Mouse (Mus musculus): ENCODE results near the gene Cdhr5. TPM values are rescaled to one million over a fixed set of nuclear protein-coding genes. Genes with fewer than 3 reads are reported as not detected.

The Cdhr5 gene
- polyA plus RNA-seq, 1 experiment from 2014 or later: not detected

DNA sequence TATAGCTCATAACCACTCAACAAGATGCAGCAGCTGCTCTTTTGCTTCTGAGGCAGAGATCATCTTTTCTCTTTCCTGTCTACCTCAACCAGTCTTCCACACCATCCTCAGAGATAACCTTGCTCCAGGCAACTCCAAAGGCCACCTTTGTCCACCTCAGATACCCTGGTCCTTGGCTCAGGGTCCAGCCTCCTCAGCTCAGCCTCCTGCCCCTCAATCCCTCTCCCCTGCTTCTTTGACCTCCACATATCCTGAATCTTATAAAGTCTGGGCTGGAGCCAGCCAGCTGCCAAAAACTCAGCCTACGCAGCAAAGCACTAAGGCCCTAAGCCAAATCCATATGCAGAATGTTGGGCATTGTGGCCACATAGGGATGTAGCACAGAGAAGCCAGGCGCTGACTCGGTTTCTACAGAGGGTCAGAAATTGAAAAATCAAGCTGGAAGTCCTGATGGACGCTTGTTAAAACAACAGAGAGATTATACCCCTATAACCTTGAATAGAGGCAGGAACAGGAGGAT is 53.8 kb downstream of the Cdhr5 start:
- Histone ChIP-seq H3K4me3 (ENCODE audit: low read depth, low read length) (no peak overlapping the region), H3K4me2 (ENCODE audit: low read depth) (no peak overlapping the region), H3K36me3 (ENCODE audit: control insufficient read depth, insufficient read depth, low read length) (no peaks in the 10 kb centered on the region; the same call in 1 of the 2 replicates), H3K4me1 (ENCODE audit: control insufficient read depth, insufficient read depth, low read length) (peaks cover 10% of the 10 kb centered on the region), H3K9me3 (ENCODE audit: control insufficient read depth, low read length) (no peaks in the 10 kb centered on the region), H3K9ac (ENCODE audit: low read length) (peak overlapping the region; percentile 45; the same call in 1 of the 2 replicates), H3K27ac (ENCODE audit: low read depth, low read length) (peak overlapping the region; percentile 81; the same call in 1 of the 2 replicates), H3K27me3 (ENCODE audit: control insufficient read depth, insufficient read depth, low read length) (no peaks in the 10 kb centered on the region)
- DNase-seq (ENCODE audit: low spot score): no peak
- WGBS: 99% methylated on average over 4 of the region's 4 CpGs
- no peak for ATAC-seq (ENCODE audit: insufficient read depth, low FRiP score, low TSS enrichment)

DNA sequence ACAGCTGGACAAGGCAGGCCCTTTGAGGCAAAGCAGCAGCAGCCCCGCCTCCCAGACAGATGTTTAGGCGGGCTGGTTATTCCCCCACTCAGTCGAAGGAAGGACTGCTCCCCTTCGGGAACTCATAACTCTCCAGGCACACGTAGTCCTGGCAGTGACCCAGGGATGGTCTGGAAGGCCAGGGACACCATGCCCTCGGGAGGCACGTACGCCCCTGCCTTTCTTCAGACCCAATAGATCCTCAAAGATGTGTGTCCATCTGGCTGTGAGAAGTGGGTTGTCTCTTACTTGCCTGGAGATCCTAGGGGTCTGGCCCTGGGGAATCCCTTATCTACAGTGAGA is 54.5 kb downstream of the Cdhr5 start:
- DNase-seq (ENCODE audit: low spot score): no peak
- WGBS: 15% methylated on average over 8 of the region's 8 CpGs
- peak overlapping the region; percentile 42 for H3K4me3 ChIP-seq (ENCODE audit: low read depth, low read length)
- peak overlapping the region; percentile 81 for H3K27ac ChIP-seq (ENCODE audit: low read depth, low read length)
- no peaks in the 10 kb centered on the region; the same call in 1 of the 2 replicates for H3K36me3 ChIP-seq (ENCODE audit: control insufficient read depth, insufficient read depth, low read length)
- H3K4me1 ChIP-seq (ENCODE audit: control insufficient read depth, insufficient read depth, low read length): peaks cover 11% of the 10 kb centered on the region
- peak overlapping the region; percentile 45 for H3K9ac ChIP-seq (ENCODE audit: low read length)
- no peaks in the 10 kb centered on the region for H3K27me3 ChIP-seq (ENCODE audit: control insufficient read depth, insufficient read depth, low read length)
- peak overlapping the region; percentile 86 for H3K4me2 ChIP-seq (ENCODE audit: low read depth)
- H3K9me3 ChIP-seq (ENCODE audit: control insufficient read depth, low read length): no peaks in the 10 kb centered on the region
- no peak; the same call in 1 of the 2 replicates for ATAC-seq (ENCODE audit: insufficient read depth, low FRiP score, low TSS enrichment)

- Histone ChIP-seq H3K4me2 (ENCODE audit: low read depth) (peak overlapping the region; percentile 86), H3K36me3 (ENCODE audit: control insufficient read depth, insufficient read depth, low read length) (no peaks in the 10 kb centered on the region; the same call in 1 of the 2 replicates), H3K27ac (ENCODE audit: low read depth, low read length) (peak overlapping the region; percentile 81), H3K9me3 (ENCODE audit: control insufficient read depth, low read length) (no peaks in the 10 kb centered on the region), H3K4me3 (ENCODE audit: low read depth, low read length) (peak overlapping the region; percentile 42), H3K27me3 (ENCODE audit: control insufficient read depth, insufficient read depth, low read length) (no peaks in the 10 kb centered on the region), H3K9ac (ENCODE audit: low read length) (peak overlapping the region; percentile 55), H3K4me1 (ENCODE audit: control insufficient read depth, insufficient read depth, low read length) (peaks cover 17% of the 10 kb centered on the region)
- WGBS: 4% methylated on average over 44 of the region's 44 CpGs
- ATAC-seq (ENCODE audit: insufficient read depth, low FRiP score, low TSS enrichment) (peak; percentile 97), DNase-seq (ENCODE audit: low spot score) (peak; percentile 100)
Observed at GRCm38 (mm10) chr7:141221249-141222125, 55.1 kb downstream of the Cdhr5 start.

DNA sequence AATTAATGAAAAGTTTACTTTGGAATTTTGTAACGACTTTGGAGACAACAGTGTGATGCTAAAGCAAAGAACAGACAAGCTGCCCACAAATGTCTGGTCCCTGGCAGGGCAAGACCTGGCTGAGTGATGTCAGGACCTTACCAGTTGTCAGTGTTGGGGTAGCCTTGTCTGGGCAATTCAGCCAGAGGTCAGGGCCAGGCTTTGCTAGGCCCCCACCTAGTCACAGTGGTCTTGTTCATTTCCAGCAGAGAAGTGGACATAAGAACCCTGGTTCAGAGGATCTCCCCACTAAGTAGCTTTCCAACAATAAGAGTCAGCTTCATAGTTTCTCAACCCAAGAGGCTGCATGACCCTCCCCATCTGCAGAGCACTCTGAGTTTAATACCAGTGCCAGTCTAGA is 56.2 kb downstream of the Cdhr5 start:
- Histone ChIP-seq H3K4me2 (ENCODE audit: low read depth) (no peak overlapping the region), H3K36me3 (ENCODE audit: control insufficient read depth, insufficient read depth, low read length) (no peaks in the 10 kb centered on the region; the same call in 1 of the 2 replicates), H3K27me3 (ENCODE audit: control insufficient read depth, insufficient read depth, low read length) (no peaks in the 10 kb centered on the region), H3K9ac (ENCODE audit: low read length) (no peak overlapping the region), H3K4me1 (ENCODE audit: control insufficient read depth, insufficient read depth, low read length) (peaks cover 21% of the 10 kb centered on the region), H3K4me3 (ENCODE audit: low read depth, low read length) (no peak overlapping the region), H3K9me3 (ENCODE audit: control insufficient read depth, low read length) (no peaks in the 10 kb centered on the region), H3K27ac (ENCODE audit: low read depth, low read length) (no peak overlapping the region)
- 83% methylated on average over 1 of the region's 1 CpGs for WGBS
- DNase-seq (ENCODE audit: low spot score) (no peak), ATAC-seq (ENCODE audit: insufficient read depth, low FRiP score, low TSS enrichment) (no peak)

DNA sequence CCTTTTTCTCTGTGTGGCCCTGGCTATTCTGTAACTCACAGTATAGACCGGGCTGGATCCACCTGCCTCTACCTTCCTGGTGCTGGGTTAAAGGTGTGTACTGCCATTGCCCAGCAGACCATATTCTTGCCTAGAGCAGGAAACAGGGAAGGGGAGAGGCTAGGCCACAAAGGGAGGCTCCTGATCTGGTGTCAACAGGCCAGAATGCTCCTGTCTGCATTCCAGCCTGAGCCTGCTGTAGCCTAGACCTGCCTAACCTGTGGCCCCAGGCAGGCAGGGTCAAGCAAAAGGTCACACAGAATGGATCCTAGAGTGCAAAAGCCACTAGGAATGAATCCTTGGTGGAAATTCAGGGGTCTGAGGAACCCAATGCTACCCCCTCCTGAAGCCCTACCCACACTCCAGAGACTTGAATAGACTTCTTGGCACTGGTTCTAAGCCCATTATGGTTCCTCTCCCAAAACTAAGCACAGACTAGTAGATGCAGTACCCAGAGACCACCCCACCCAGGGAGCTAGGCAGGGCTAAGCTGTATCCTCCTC is 57.0 kb downstream of the Cdhr5 start:
- no peak overlapping the region for H3K9ac ChIP-seq (ENCODE audit: low read length)
- H3K36me3 ChIP-seq (ENCODE audit: control insufficient read depth, insufficient read depth, low read length): no peaks in the 10 kb centered on the region; the same call in 1 of the 2 replicates
- H3K4me3 ChIP-seq (ENCODE audit: low read depth, low read length): no peak overlapping the region
- no peak overlapping the region for H3K27ac ChIP-seq (ENCODE audit: low read depth, low read length)
- H3K4me2 ChIP-seq (ENCODE audit: low read depth): no peak overlapping the region
- no peak for ATAC-seq (ENCODE audit: insufficient read depth, low FRiP score, low TSS enrichment)
- peaks cover 21% of the 10 kb centered on the region for H3K4me1 ChIP-seq (ENCODE audit: control insufficient read depth, insufficient read depth, low read length)
- WGBS: 100% methylated on average over 1 of the region's 1 CpGs
- DNase-seq (ENCODE audit: low spot score): no peak
- no peaks in the 10 kb centered on the region for H3K9me3 ChIP-seq (ENCODE audit: control insufficient read depth, low read length)
- H3K27me3 ChIP-seq (ENCODE audit: control insufficient read depth, insufficient read depth, low read length): no peaks in the 10 kb centered on the region

MicroRNAs within 50 kb of the gene (microRNA counts, 519-probe panel; counts per million panel counts)
- 4,302 counts per million, percentile 79 among the panel's probes with 10 or more counts for microRNA mmu-miR-210

Small RNA genes lying within 50 kb of the gene (microRNA-seq; reads per million reads assigned to microRNA genes)
- 365 reads per million, percentile 66 among the genes with 10 or more reads in this experiment for gene Mir210

Other genes with a start within 250 kb of the Cdhr5 start
- gene Gm17387, start 247.7 kb downstream of the Cdhr5 start, polyA plus RNA-seq (2014; fragmentation: Nextera tagmentation; extraction: Ambion mirVana): not detected in 2 replicates
- gene B4galnt4, start 215.7 kb downstream of the Cdhr5 start, polyA plus RNA-seq (2014; fragmentation: Nextera tagmentation; extraction: Ambion mirVana): 14.5 and 17.1 TPM in 2 replicates
- gene Pkp3, start 198.6 kb downstream of the Cdhr5 start, polyA plus RNA-seq (2014; fragmentation: Nextera tagmentation; extraction: Ambion mirVana): 2.3 and 2.7 TPM in 2 replicates
- 2.4 and 3.1 TPM in 2 replicates for gene Sigirr, start 176.2 kb downstream of the Cdhr5 start, polyA plus RNA-seq (2014; fragmentation: Nextera tagmentation; extraction: Ambion mirVana)
- gene Ano9, start 159.0 kb downstream of the Cdhr5 start, polyA plus RNA-seq (2014; fragmentation: Nextera tagmentation; extraction: Ambion mirVana): 0.09 TPM in 1 of 2 replicates, not detected in the other
- gene Ptdss2, start 154.4 kb downstream of the Cdhr5 start, polyA plus RNA-seq (2014; fragmentation: Nextera tagmentation; extraction: Ambion mirVana): 69.0 and 69.5 TPM in 2 replicates
- gene Rnh1, start 103.9 kb downstream of the Cdhr5 start, polyA plus RNA-seq (2014; fragmentation: Nextera tagmentation; extraction: Ambion mirVana): 69.5 and 69.7 TPM in 2 replicates
- gene Hras, start 82.8 kb downstream of the Cdhr5 start, polyA plus RNA-seq (2014; fragmentation: Nextera tagmentation; extraction: Ambion mirVana): 111 and 122 TPM in 2 replicates
- gene Lrrc56, start 82.6 kb downstream of the Cdhr5 start, polyA plus RNA-seq (2014; fragmentation: Nextera tagmentation; extraction: Ambion mirVana): 9.1 and 9.5 TPM in 2 replicates
- gene Lmntd2, start 62.7 kb downstream of the Cdhr5 start, polyA plus RNA-seq (2014; fragmentation: Nextera tagmentation; extraction: Ambion mirVana): 1.9 and 2.0 TPM in 2 replicates
- 34.4 and 45.7 TPM in 2 replicates for gene Rassf7, start 60.9 kb downstream of the Cdhr5 start, polyA plus RNA-seq (2014; fragmentation: Nextera tagmentation; extraction: Ambion mirVana)
- gene Phrf1, start 48.0 kb downstream of the Cdhr5 start, polyA plus RNA-seq (2014; fragmentation: Nextera tagmentation; extraction: Ambion mirVana): 90.3 and 93.3 TPM in 2 replicates
- 0.56 and 0.78 TPM in 2 replicates for gene Irf7, start 10.3 kb downstream of the Cdhr5 start, polyA plus RNA-seq (2014; fragmentation: Nextera tagmentation; extraction: Ambion mirVana)
- 13.2 and 13.7 TPM in 2 replicates for gene Sct, start 2.3 kb upstream of the Cdhr5 start, polyA plus RNA-seq (2014; fragmentation: Nextera tagmentation; extraction: Ambion mirVana)
- 0.43 and 0.61 TPM in 2 replicates for gene Drd4, start 15.2 kb upstream of the Cdhr5 start, polyA plus RNA-seq (2014; fragmentation: Nextera tagmentation; extraction: Ambion mirVana)
- gene Deaf1, start 50.9 kb upstream of the Cdhr5 start, polyA plus RNA-seq (2014; fragmentation: Nextera tagmentation; extraction: Ambion mirVana): 72.3 and 90.1 TPM in 2 replicates
- 29.3 and 32.6 TPM in 2 replicates for gene Tmem80, start 51.0 kb upstream of the Cdhr5 start, polyA plus RNA-seq (2014; fragmentation: Nextera tagmentation; extraction: Ambion mirVana)
- gene Eps8l2, start 62.1 kb upstream of the Cdhr5 start, polyA plus RNA-seq (2014; fragmentation: Nextera tagmentation; extraction: Ambion mirVana): 2.2 TPM in 2 replicates
- 359 and 371 TPM in 2 replicates for gene Taldo1, start 115.4 kb upstream of the Cdhr5 start, polyA plus RNA-seq (2014; fragmentation: Nextera tagmentation; extraction: Ambion mirVana)
- 44.1 and 46.0 TPM in 2 replicates for gene Gatd1, start 137.3 kb upstream of the Cdhr5 start, polyA plus RNA-seq (2014; fragmentation: Nextera tagmentation; extraction: Ambion mirVana)
- gene Cend1, start 152.7 kb upstream of the Cdhr5 start, polyA plus RNA-seq (2014; fragmentation: Nextera tagmentation; extraction: Ambion mirVana): 8.8 and 13.9 TPM in 2 replicates
- 45.2 and 45.8 TPM in 2 replicates for gene Slc25a22, start 161.1 kb upstream of the Cdhr5 start, polyA plus RNA-seq (2014; fragmentation: Nextera tagmentation; extraction: Ambion mirVana)
- gene Pidd1, start 167.2 kb upstream of the Cdhr5 start, polyA plus RNA-seq (2014; fragmentation: Nextera tagmentation; extraction: Ambion mirVana): 9.5 and 10.3 TPM in 2 replicates
- 898 and 979 TPM in 2 replicates for gene Rplp2, start 170.6 kb upstream of the Cdhr5 start, polyA plus RNA-seq (2014; fragmentation: Nextera tagmentation; extraction: Ambion mirVana)
- 14.8 and 17.6 TPM in 2 replicates for gene Pnpla2, start 178.4 kb upstream of the Cdhr5 start, polyA plus RNA-seq (2014; fragmentation: Nextera tagmentation; extraction: Ambion mirVana)
- gene Cracr2b, start 184.3 kb upstream of the Cdhr5 start, polyA plus RNA-seq (2014; fragmentation: Nextera tagmentation; extraction: Ambion mirVana): 2.8 and 6.4 TPM in 2 replicates
- gene Cd151, start 190.6 kb upstream of the Cdhr5 start, polyA plus RNA-seq (2014; fragmentation: Nextera tagmentation; extraction: Ambion mirVana): 44.3 and 52.2 TPM in 2 replicates
- 76.9 and 79.2 TPM in 2 replicates for gene Polr2l, start 198.3 kb upstream of the Cdhr5 start, polyA plus RNA-seq (2014; fragmentation: Nextera tagmentation; extraction: Ambion mirVana)
- gene Tspan4, start 198.5 kb upstream of the Cdhr5 start, polyA plus RNA-seq (2014; fragmentation: Nextera tagmentation; extraction: Ambion mirVana): 32.4 and 35.8 TPM in 2 replicates

Measured in neural tube, embryonic 11.5 days (tissue).